Mouse (Mus musculus): Measurements from ENCODE around the gene Usp34. TPM values are rescaled to one million over a fixed set of nuclear protein-coding genes. Genes with fewer than 3 reads are reported as not detected.
"Not testable (repeated sequence)": the region's sequence is repeated elsewhere in the genome, so short reads cannot be mapped to it uniquely, and the experiment has no call there.

Gene Usp34
- polyA plus RNA-seq (2015; fragmentation: Nextera tagmentation; extraction: Ambion mirVana): 23.5 and 25.1 TPM in 2 replicates

DNA sequence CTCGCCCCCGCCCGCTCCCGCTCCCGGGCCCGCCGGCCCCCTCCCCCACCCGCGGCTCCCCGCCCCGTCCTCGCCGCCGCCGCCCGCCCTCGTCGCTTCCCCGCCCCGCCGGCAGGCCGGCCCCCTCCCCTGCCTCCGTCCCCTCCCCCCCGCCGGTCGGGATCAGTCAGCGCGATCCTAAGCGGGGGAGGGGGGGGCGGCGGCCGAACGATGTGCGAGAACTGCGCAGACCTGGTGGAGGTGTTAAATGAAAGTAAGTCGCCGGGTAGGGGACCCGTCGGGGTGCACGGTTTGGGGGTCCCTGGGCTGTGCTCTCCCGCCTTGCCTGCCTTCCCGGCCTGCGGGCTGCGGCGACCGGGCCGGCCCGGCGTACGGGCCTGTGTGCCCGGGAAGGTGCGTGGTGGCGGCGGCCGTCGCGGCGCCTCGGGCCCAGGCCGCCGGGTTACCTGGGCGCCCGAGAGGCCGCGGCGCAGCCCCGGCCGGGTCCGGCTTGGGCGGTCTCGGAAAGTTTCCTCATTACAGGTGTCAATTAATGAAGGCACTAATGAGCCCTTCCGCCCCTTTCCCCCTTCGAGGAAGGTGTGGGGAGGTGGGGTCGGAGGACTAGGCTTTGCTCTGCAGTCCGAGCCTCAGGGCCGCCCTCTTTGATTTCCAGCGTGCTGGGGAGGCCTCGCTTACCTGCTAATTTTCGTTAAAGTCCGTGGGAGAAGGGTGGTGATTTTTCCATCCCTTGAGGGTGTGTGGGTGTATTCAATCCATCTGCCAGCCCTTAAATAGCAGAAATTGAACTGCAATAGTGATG lies at the start of gene Usp34:
Gene Usp34 (plus strand): TSS at position 132 of the 802 bp plus-strand sequence.
- Histone ChIP-seq H3K4me2 (peak within 1 kb of the TSS; percentile 68), H3K4me3 (replicated peaks) (peak within 1 kb of the TSS; percentile 95), H3K27ac (peak within 1 kb of the TSS; percentile 98), H3K27me3 (replicated peaks) (no peaks in the 10 kb centered on the region), H3K4me1 (peaks cover 9% of the 10 kb centered on the region; the same call in 1 of the 2 replicates), H3K9ac (peak within 1 kb of the TSS; percentile 95), H3K36me3 (no peaks in the 10 kb centered on the region), H3K9me3 (no peaks in the 10 kb centered on the region)
- peak; percentile 57 for ATAC-seq (ENCODE audit: insufficient read depth, low FRiP score, low read depth)
- under 1% methylated on average over 46 of the region's 80 CpGs for WGBS

DNA sequence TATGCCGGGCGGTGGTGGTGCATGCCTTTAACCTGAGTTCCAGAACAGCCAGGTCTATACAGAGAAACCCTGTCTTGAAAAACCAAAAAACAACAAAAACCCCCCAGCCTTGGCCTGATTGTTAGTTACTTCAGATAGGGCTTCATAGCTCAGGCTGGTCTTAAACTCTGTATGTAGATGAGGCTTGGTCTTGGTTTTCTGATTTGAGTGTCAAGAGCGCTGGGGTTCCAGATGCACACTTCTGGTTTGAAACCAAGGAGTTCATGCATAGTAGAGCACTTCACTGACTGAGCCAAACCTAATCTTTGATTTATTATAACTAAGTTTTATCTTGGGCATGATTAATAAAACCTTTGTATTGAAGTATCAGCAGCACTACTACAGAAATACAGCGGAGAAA lies 47.6 kb upstream of the Usp34 start:
- no peak overlapping the region for H3K27ac ChIP-seq
- ATAC-seq (ENCODE audit: insufficient read depth, low FRiP score, low read depth): no peak
- WGBS: 85% methylated on average over 4 of the region's 4 CpGs
- H3K9ac ChIP-seq: no peak overlapping the region
- peak overlapping the region; percentile 27; the same call in 1 of the 2 replicates for H3K4me2 ChIP-seq
- peaks cover 13% of the 10 kb centered on the region; the same call in 1 of the 2 replicates for H3K36me3 ChIP-seq
- peaks cover 9% of the 10 kb centered on the region; the same call in 1 of the 2 replicates for H3K4me1 ChIP-seq
- peak overlapping the region; percentile 6; the same call in 1 of the 2 replicates for H3K4me3 ChIP-seq (replicated peaks)
- H3K9me3 ChIP-seq: no peaks in the 10 kb centered on the region
- no peaks in the 10 kb centered on the region for H3K27me3 ChIP-seq (replicated peaks)

DNA sequence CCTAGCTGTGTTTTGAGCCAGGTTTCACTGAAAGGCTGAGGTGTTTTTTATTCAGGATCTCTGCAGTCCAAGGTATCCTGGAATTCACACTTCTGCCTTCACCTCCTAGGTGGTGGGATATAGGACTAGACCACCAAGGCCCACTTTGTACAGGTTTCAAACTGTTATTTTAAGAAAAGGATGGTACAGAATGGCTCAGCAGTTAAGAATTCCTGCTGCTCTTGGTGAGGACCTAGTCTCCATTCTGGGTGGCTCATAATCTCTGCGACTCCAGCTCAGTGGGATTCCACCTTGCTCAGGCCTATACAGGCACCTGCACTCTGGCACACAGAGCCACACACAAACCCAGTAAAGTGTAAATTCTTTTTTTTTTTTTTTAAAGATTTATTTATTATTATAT lies 47.2 kb upstream of the Usp34 start:
- no peak overlapping the region for H3K27ac ChIP-seq
- ATAC-seq (ENCODE audit: insufficient read depth, low FRiP score, low read depth): no peak
- 69% methylated on average over 1 of the region's 1 CpGs for WGBS

DNA sequence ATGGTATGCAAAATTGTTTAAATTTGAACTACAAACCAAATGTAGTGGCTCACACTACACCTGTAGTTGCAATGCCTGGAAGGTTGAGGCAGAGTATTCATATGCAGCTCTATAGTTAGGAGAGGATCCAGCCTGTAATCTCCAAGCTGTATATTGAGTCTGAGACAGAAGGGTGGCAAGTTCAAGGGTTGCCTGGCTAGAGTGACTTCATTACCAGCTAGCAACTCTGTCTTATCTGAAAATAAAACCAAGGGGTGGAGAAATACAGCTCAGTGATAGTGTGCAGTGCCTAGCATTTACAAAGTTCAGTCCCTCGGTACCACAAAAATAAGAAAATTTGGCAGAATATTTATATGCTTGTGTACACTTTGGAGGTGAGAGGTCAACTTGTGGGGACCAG lies 46.5 kb upstream of the Usp34 start:
- Histone ChIP-seq H3K4me3 (replicated peaks) (no peak overlapping the region), H3K9me3 (no peaks in the 10 kb centered on the region)

More for the DNA sequence above, 47.2 kb upstream of the Usp34 start:
- Histone ChIP-seq H3K27me3 (replicated peaks) (no peaks in the 10 kb centered on the region), H3K4me2 (no peak overlapping the region), H3K9me3 (no peaks in the 10 kb centered on the region), H3K4me1 (peaks cover 9% of the 10 kb centered on the region; the same call in 1 of the 2 replicates), H3K36me3 (peaks cover 13% of the 10 kb centered on the region; the same call in 1 of the 2 replicates), H3K9ac (no peak overlapping the region), H3K4me3 (replicated peaks) (no peak overlapping the region)

DNA sequence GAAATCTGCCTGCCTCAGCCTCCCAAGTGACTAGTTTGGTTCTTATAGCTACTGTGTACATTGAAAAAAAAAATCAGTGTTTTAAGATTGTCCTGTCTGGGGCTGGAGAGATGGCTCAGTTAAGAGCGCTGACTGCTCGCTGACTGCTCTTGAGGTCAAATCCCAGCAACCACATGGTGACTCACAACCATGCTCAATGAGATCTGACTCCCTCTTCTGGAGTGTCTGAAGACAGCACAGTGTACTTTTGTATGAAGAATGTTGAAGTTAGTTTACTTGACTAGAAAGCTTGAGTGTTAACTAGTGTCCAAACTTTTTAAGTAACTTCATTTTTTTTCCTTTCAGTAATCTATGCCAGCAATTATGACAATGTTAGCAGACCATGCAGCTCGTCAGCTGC lies 45.2 kb upstream of the Usp34 start:
- Histone ChIP-seq H3K4me3 (replicated peaks) (no peak overlapping the region), H3K27me3 (replicated peaks) (no peaks in the 10 kb centered on the region), H3K4me1 (peaks cover 7% of the 10 kb centered on the region; the same call in 1 of the 2 replicates), H3K9ac (no peak overlapping the region), H3K4me2 (no peak overlapping the region), H3K27ac (no peak overlapping the region), H3K9me3 (no peaks in the 10 kb centered on the region), H3K36me3 (peaks cover 19% of the 10 kb centered on the region; the same call in 1 of the 2 replicates)
- WGBS: 60% methylated on average over 3 of the region's 3 CpGs
- ATAC-seq (ENCODE audit: insufficient read depth, low FRiP score, low read depth): no peak

More for the DNA sequence above, 46.5 kb upstream of the Usp34 start:
- Histone ChIP-seq H3K27ac (no peak overlapping the region), H3K4me1 (peaks cover 7% of the 10 kb centered on the region; the same call in 1 of the 2 replicates), H3K27me3 (replicated peaks) (no peaks in the 10 kb centered on the region), H3K36me3 (peaks cover 16% of the 10 kb centered on the region; the same call in 1 of the 2 replicates), H3K4me2 (no peak overlapping the region), H3K9ac (no peak overlapping the region)
- WGBS: 73% methylated on average over 1 of the region's 1 CpGs
- ATAC-seq (ENCODE audit: insufficient read depth, low FRiP score, low read depth): no peak

DNA sequence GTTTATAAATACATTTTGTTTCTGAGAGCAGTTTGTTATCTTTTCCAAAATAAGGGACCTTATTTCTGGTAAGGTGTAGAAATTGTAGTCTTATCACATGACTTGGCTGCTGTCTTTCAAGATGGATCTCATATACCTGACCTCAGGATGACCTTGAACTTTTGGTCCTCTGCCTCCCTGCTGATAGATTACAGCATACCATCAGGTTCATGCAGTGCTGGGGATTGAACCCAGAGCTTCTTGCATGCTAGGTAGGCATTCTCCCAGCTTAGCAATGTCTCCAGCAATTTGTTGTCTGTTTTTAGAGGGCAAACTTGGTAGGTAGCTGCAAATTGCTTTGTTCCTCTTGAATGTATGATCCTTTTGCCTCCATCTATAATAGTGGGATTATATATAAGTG lies 41.7 kb upstream of the Usp34 start:
- Histone ChIP-seq H3K36me3 (peaks cover 19% of the 10 kb centered on the region; the same call in 1 of the 2 replicates), H3K4me1 (0 out of 2 replicates have a peak, but pooled peaks cover 4% of the 10 kb centered on the region), H3K27ac (no peak overlapping the region), H3K4me2 (no peak overlapping the region), H3K4me3 (replicated peaks) (no peak overlapping the region), H3K9me3 (no peaks in the 10 kb centered on the region), H3K27me3 (replicated peaks) (no peaks in the 10 kb centered on the region), H3K9ac (no peak overlapping the region)
- no peak for ATAC-seq (ENCODE audit: insufficient read depth, low FRiP score, low read depth)

DNA sequence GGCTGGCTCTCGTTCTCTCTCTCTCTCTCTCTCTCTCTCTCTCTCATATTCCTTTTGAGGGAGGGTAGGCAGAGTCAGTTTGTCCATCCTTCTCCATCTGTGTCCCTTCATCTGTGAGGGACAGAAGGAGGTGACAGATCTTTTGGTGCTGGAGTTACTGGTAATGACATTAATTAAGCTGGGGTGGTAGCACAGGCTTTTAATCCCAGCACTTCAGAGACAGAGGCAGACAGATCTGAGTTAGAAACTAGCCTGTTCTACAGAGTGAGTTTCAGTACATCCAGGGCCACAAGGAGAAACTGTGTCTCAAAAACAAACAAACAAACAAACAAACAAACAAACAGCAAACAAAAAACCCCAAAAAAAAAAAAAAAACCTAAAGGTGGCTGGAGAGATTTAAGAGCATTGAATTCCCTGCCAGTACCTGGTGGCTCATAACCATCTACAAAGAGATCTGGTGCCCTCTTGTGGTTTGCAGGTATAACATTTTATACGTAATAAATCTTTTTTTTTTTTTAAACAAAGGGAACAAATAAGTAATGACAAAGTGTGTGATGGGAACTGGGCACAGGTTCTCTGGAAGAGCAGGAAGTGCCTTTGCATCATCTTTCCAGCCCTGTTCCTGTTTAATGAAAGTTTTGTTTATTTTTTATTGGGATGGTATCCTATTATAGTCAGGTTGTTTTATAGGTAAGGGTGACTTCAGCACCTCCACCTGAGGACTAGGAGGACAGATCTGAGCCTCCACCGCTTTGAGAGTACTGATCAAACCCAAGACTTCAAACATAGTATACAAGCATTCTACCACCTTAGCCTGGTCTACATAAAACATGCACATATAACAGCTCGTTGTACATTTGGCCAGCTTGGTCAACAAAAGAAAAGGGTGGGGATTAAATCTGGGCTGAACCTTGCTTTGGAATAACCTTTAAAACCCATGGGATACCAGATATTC lies 34.6 kb upstream of the Usp34 start:
- no peak for ATAC-seq (ENCODE audit: insufficient read depth, low FRiP score, low read depth)
- Histone ChIP-seq H3K4me3 (replicated peaks) (no peak overlapping the region), H3K9ac (no peak overlapping the region), H3K27ac (no peak overlapping the region), H3K4me1 (no peaks in the 10 kb centered on the region), H3K27me3 (replicated peaks) (no peaks in the 10 kb centered on the region), H3K9me3 (no peaks in the 10 kb centered on the region), H3K36me3 (peaks cover 28% of the 10 kb centered on the region), H3K4me2 (no peak overlapping the region)
- WGBS: 68% methylated on average over 4 of the region's 4 CpGs

DNA sequence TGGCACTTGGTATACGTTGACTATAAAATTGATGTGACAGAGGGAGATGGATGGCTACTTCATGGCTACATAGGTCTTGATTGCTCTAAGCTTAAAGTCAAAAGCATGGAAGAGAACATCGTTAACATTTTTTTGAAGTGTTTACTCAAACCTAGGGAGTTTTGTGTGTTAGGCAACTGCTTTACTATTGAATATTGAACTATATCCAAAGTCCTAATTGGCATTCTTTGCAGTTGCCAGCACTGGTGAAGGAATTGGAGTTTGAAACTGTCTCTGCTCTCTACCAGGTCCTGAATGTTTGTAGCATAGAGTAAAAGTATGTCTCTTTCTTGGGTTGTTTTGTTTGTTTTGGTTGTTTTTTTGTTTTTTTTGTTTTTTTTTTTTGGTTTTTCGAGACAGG lies 30.9 kb upstream of the Usp34 start:
- H3K27me3 ChIP-seq (replicated peaks): no peaks in the 10 kb centered on the region
- no peaks in the 10 kb centered on the region for H3K4me1 ChIP-seq
- H3K4me2 ChIP-seq: no peak overlapping the region
- no peak overlapping the region for H3K27ac ChIP-seq
- no peak overlapping the region for H3K9ac ChIP-seq
- ATAC-seq (ENCODE audit: insufficient read depth, low FRiP score, low read depth): no peak
- H3K4me3 ChIP-seq (replicated peaks): no peak overlapping the region
- H3K36me3 ChIP-seq: peaks cover 42% of the 10 kb centered on the region
- no peaks in the 10 kb centered on the region for H3K9me3 ChIP-seq
- WGBS: 61% methylated on average over 3 of the region's 3 CpGs

DNA sequence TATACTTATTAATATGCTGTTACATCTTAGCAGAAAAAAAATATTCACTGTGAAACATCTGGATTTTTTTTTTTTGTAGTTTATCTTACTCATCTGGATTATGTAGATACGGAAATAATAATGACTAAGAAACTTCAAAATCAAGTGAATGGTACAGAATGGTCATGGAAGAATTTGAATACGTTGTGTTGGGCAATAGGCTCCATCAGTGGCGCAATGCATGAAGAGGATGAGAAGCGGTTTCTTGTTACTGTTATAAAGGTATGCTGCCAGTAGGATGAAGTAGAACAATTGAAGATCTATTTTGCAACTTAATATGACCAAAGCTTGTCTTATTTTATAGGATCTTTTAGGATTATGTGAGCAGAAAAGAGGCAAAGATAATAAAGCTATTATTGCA lies 22.2 kb upstream of the Usp34 start:
- ATAC-seq (ENCODE audit: insufficient read depth, low FRiP score, low read depth): no peak
- no peak overlapping the region for H3K4me3 ChIP-seq (replicated peaks)
- H3K36me3 ChIP-seq: peaks cover 57% of the 10 kb centered on the region

DNA sequence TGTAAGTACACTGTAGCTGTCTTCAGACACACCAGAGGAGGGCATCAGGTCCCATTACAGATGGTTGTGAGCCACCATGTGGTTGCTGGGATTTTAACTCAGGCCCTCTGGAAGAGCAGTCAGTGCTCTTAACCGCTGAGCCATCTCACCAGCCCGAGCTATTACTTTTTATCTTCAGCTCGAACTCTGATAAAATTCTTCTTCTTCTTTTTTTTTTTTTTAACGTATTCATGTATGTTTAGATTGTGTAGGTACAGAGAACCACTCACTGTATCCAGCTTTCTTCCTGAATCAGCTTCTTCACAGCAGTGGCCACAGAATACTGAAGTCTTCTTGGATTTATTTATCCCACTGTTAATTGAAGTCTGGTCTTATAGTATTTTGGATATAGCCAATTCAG lies 17.8 kb upstream of the Usp34 start:
- H3K4me1 ChIP-seq; H3K9me3 ChIP-seq; H3K4me3 ChIP-seq (replicated peaks); H3K27ac ChIP-seq; H3K4me2 ChIP-seq; H3K27me3 ChIP-seq (replicated peaks); H3K9ac ChIP-seq; ATAC-seq (ENCODE audit: insufficient read depth, low FRiP score, low read depth): not testable (repeated sequence)
- peaks cover 56% of the 10 kb centered on the region for H3K36me3 ChIP-seq
- WGBS: 86% methylated on average over 4 of the region's 4 CpGs

More for the DNA sequence above, 22.2 kb upstream of the Usp34 start:
- Histone ChIP-seq H3K9me3 (no peaks in the 10 kb centered on the region), H3K4me1 (no peaks in the 10 kb centered on the region), H3K9ac (no peak overlapping the region), H3K27me3 (replicated peaks) (no peaks in the 10 kb centered on the region), H3K27ac (no peak overlapping the region), H3K4me2 (no peak overlapping the region)
- WGBS: 92% methylated on average over 4 of the region's 4 CpGs

DNA sequence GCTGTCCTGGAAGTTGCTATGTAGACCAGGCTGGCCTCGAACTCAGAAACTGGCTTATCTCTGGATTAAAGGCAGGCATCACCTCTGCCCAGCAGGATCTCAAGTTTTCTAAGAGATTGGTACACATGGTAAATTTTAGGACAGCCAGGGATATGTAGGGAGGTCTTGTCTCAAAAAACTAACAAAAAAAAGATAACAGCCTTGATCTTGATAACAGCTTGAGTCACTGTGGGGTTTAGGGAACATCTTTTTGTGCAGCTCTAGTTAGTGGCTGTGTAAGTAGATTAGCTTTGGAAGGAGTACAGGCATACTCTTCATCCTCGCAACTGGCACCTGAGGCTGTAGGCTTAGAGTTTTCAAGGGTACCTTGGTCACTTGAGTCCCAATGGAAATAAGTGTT lies 9.3 kb upstream of the Usp34 start:
- H3K9ac ChIP-seq: no peak overlapping the region
- H3K4me2 ChIP-seq: no peak overlapping the region
- H3K36me3 ChIP-seq: peaks cover 40% of the 10 kb centered on the region
- no peak for ATAC-seq (ENCODE audit: insufficient read depth, low FRiP score, low read depth)
- H3K27me3 ChIP-seq (replicated peaks): no peaks in the 10 kb centered on the region
- no peak overlapping the region for H3K27ac ChIP-seq
- H3K4me1 ChIP-seq: no peaks in the 10 kb centered on the region
- H3K9me3 ChIP-seq: no peaks in the 10 kb centered on the region
- WGBS: 93% methylated on average over 2 of the region's 2 CpGs
- no peak overlapping the region for H3K4me3 ChIP-seq (replicated peaks)

All from stomach, embryonic 15.5 days (tissue).